Mouse (Mus musculus) bone marrow, adult 2 months (tissue): ENCODE measurements at regions not wholly inside any gene's neighbourhood (a gene's known extent, or its start where the extent isn't known, plus 50 kb on each side); places are given as distances from the start of the nearest gene placed in this dataset.

Experiments
- H3K27ac ChIP-seq: fragments of 200-500 bp; 2 replicates; pipeline ENCODE4 v1.5.1; 2012; ENCODE audit warnings: low read depth, mild to moderate bottlenecking, control low read depth, inconsistent platforms, low read length; ENCODE audit not compliant: control insufficient read depth, poor library complexity, insufficient read depth
- H3K4me1 ChIP-seq: fragments of 200-500 bp; 2 replicates; pipeline ENCODE4 v1.6.1; 2011; ENCODE audit warnings: low read length; ENCODE audit not compliant: control insufficient read depth, insufficient read depth
- H3K4me3 ChIP-seq: fragments of 200-500 bp; replicated peaks from 2 replicates; pipeline ENCODE3; 2011; ENCODE audit warnings: mild to moderate bottlenecking, low read depth, low read length, control low read depth; ENCODE audit not compliant: control insufficient read depth
- CTCF ChIP-seq: fragments of 200-500 bp; IDR thresholded peaks from 2 replicates; pipeline ENCODE4 v1.5.1; 2011; ENCODE audit warnings: low read length, control low read depth; ENCODE audit not compliant: control insufficient read depth, insufficient read depth
- POLR2A ChIP-seq: fragments of 200-500 bp; IDR thresholded peaks from 2 replicates; pipeline ENCODE4 v1.6.1; 2011; ENCODE audit warnings: low read depth, mild to moderate bottlenecking, control low read depth, low read length, borderline replicate concordance; ENCODE audit not compliant: control insufficient read depth
- WGBS: fragments of 180-500 bp; shearing (Covaris S2); methylation state at CpG from one replicate; pipeline ENCODE4 v1.1.7; 2018; 5-methylcytosine and 5-hydroxymethylcytosine counted together

DNA sequence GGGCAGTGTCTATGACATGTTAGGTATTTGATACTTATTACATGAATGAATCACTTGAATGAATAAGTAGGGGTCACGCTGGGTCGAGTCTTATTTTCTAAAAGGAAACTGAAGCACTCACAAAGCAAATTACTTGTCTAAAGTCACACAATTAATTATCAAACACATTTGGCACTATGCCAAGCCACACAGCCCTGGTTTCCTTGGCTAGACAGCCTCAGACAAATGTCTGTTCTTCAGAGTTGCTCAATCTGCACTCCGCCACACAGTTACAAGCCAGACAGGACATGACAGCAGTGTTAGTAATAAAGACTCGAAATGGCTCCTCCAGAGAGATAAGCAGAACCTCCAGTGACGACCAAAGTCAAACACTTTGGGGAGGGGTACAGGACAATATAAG, 627.2 kb upstream of the Kirrel3 start:
- 31% methylated on average over 5 of the region's 5 CpGs for WGBS
- Histone ChIP-seq H3K27ac (no peak overlapping the region), H3K4me1 (no peaks in the 10 kb centered on the region), H3K4me3 (no peak overlapping the region)
- no peak for TF ChIP-seq POLR2A

GRCm38 (mm10) chr9:33868666-33869065, 617.0 kb upstream of the Kirrel3 start:
- no peak overlapping the region for H3K4me3 ChIP-seq
- no peaks in the 10 kb centered on the region for H3K4me1 ChIP-seq
- WGBS, result 72% methylated on average over 5 of the region's 5 CpGs
- no peak for TF ChIP-seq POLR2A
- no peak for TF ChIP-seq CTCF
- no peak overlapping the region for H3K27ac ChIP-seq

DNA sequence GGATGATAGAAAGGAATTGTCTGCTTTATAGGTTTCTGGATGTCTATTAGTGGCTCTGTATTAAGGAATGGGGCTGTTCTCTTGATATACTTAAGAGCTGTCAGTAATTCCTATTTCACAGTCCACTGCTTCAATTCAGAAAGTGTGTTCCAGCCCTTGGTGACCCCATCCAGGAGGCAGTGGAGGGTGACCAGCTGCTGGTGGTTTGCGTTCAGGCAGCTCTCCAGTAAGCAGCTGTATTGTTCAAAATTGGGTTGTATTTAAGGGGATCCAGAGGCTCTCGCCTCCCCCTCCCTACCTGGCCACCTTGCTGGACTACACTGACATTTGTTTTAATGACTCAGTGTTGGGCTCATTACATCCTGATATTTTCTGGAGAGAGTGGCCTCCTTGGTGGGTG, 598.4 kb upstream of the Kirrel3 start:
- WGBS, result 74% methylated on average over 2 of the region's 2 CpGs
- H3K4me3 ChIP-seq, result no peak overlapping the region
- TF ChIP-seq CTCF, result no peak
- no peak for TF ChIP-seq POLR2A
- H3K4me1 ChIP-seq, result no peaks in the 10 kb centered on the region
- H3K27ac ChIP-seq, result no peak overlapping the region

DNA sequence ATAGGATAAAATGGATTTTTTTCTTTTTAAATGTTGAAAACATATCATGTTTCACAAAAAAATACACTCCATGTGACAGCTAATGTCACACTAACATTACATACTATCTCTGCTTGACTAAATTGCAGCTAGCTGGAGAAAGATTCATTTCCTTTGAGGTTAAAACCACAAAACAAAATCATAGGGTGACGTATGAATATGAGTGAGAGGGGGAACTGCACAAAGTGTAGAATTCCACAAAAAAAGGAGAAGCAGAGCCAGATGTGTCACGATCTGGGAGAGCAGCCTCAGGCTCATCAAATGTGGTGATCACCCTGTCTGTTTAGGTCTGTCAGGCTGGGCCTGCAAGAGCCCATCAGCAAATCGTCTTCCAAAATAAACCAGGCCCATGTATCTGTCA, 593.7 kb upstream of the Kirrel3 start:
- 24% methylated on average over 3 of the region's 3 CpGs for WGBS
- no peak overlapping the region for H3K27ac ChIP-seq
- TF ChIP-seq POLR2A (no peak), CTCF (no peak)
- no peak overlapping the region for H3K4me3 ChIP-seq
- no peaks in the 10 kb centered on the region for H3K4me1 ChIP-seq

GRCm38 (mm10) chr9:33901313-33902076, 584.2 kb upstream of the Kirrel3 start:
- WGBS, result 69% methylated on average over 10 of the region's 10 CpGs
- Histone ChIP-seq H3K27ac (no peak overlapping the region), H3K4me1 (no peaks in the 10 kb centered on the region), H3K4me3 (no peak overlapping the region)
- no peak for TF ChIP-seq POLR2A
- no peak for TF ChIP-seq CTCF

DNA sequence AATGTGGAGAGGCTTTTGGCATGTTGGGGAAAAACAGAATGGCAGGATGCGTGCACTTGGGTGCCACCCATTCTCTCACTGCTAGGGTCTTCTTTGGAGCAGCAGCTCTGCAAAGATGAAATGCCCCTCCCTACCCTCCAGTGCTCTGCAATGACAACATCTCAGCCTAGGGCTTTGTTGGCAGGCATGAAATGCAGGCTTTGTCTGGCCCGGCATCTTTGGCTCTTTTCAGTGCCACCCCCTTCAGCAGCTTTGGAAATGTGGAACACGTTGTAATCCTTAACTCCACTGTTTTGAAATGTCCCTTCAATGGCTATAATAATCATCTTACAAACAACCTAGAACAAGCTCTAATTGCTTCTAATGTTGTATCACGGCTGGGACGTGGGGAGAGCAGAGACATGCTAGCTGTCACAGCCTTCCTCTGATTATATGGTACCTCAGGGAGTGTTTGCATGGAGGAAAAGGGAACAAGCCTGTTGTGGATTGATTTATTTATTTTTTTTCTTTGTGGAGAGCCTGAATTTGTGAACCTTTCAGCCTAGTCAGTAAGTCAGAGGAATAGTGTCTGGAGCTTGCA, 581.6 kb upstream of the Kirrel3 start:
- WGBS, result 64% methylated on average over 5 of the region's 5 CpGs
- H3K4me3 ChIP-seq, result no peak overlapping the region
- no peaks in the 10 kb centered on the region for H3K4me1 ChIP-seq
- no peak overlapping the region for H3K27ac ChIP-seq
- TF ChIP-seq CTCF (no peak), POLR2A (no peak)

GRCm38 (mm10) chr9:33914919-33915318, 570.8 kb upstream of the Kirrel3 start:
- H3K4me1 ChIP-seq, result no peaks in the 10 kb centered on the region
- H3K4me3 ChIP-seq, result no peak overlapping the region
- H3K27ac ChIP-seq, result no peak overlapping the region
- TF ChIP-seq POLR2A (no peak), CTCF (no peak)
- 74% methylated on average over 4 of the region's 4 CpGs for WGBS

- H3K27ac ChIP-seq, result no peak overlapping the region
- no peak overlapping the region for H3K4me3 ChIP-seq
- no peaks in the 10 kb centered on the region for H3K4me1 ChIP-seq
- TF ChIP-seq POLR2A (no peak), CTCF (no peak)
- WGBS, result 70% methylated on average over 4 of the region's 4 CpGs
Measured at GRCm38 (mm10) chr9:33915349-33916056, 570.2 kb upstream of the Kirrel3 start.

DNA sequence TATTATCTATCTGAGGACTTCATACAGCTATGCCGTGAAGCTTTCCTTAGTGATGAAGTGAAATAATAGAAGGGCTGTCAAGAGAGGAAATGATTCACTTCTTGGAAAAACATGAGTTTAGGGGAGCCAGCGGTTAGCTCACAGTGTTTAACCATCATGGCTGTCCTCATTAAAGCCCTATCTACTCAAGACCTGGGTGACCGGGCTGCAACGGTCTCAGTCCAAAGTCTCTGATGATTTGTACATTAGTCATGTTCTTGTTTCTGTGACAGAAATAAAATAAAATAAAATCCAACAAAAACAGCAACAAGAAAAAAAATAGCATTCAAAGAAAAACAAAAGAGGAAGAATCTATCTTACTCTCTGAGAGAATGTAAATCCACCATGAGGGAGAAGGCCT, 555.4 kb upstream of the Kirrel3 start:
- no peak overlapping the region for H3K4me3 ChIP-seq
- WGBS, result 69% methylated on average over 4 of the region's 4 CpGs
- H3K27ac ChIP-seq, result no peak overlapping the region
- TF ChIP-seq CTCF, result no peak
- TF ChIP-seq POLR2A, result no peak
- no peaks in the 10 kb centered on the region for H3K4me1 ChIP-seq
